Mouse (Mus musculus): ENCODE results near the gene Rap1gap.

- no peak for TF ChIP-seq POLR2A (IDR thresholded peaks at IDR 0.05; ENCODE audit: borderline replicate concordance, insufficient read depth, low read length)
- no peak for TF ChIP-seq CTCF (IDR thresholded peaks at IDR 0.05; ENCODE audit: borderline replicate concordance, insufficient read depth, low read depth, low read length)
Observed at GRCm38 (mm10) chr4:137703077-137703476, 38.6 kb downstream of the Rap1gap start.

All from cerebellum, adult 2 months (tissue).